Mouse (Mus musculus) T-cell, adult 2 months (primary cell): ENCODE measurements around the gene Faf1.

Experiments
- DNase-seq: peaks from one replicate; pipeline ENCODE4 v3.0.0; 2022; ENCODE audit warnings: low spot score

The Faf1 gene

DNA sequence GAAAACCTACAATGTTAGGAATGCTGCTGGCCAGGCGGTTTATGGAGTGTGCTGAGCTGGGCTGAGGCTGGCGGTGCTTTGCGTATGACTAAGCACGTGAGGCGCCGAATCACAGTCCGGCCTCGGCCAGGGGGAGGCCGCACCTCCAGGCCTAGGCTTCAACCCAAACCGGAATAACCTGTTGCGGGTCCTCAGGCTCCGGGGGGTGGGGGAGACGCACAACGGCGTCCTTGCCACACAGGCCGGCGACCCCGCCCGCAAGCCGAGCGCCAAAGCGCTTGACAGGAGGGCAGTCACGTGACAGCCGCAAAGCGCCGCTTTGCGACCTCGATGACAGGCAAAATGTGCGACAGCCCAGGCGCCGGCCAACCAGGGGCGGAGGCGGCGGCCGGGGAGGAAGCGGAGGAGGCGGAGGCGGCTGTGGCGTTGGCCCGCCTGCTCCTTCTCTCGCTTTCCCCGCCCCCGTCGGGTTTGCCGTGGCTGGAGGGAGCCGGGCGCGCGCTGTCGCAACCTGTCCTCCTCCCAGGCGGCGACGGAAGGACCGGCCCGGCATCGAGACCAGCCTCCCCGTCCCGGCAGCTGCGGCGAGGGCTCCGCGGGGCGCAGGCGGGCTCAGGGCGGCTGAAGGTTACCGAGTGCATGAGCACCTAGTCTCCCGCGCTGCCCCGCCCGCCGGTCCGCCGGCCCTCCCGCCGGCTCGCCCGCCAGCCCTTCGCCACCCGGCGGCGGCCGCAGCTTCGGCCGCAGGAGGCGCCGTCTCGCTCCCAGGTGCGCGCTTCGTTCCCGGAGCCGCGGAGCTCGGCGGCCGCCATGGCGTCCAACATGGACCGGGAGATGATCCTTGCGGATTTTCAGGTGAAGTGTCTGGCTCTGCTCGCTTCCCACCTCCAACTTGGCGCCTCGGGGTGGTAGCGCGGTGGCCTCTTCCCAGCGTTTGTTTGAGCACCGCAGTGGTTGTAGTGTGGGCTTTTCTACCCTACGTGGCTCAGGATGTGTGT is at the start of gene Faf1:
TSS of gene Faf1 (plus strand) at position 371 of the 998 bp plus-strand sequence.
- peak; percentile 98 for DNase-seq

DNA sequence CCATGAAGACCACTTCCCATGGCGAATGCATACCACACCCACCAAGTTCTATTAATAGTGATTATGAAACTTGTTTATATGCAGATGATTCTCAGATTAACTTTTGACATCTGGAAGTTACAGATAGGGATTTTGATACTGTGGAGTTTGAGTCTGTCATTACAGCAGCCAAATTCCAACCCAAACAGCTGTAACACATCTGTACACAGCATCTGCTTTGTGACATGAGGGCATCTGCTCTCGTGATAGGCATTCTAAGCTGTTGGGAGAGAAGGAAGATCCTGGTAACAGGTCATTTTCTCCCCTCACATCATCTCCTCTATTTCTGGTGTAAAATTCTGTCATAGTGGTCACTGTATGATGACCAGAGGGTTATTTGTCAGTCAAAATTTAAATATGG is 46.2 kb upstream of the Faf1 start:
- DNase-seq: no peak

DNA sequence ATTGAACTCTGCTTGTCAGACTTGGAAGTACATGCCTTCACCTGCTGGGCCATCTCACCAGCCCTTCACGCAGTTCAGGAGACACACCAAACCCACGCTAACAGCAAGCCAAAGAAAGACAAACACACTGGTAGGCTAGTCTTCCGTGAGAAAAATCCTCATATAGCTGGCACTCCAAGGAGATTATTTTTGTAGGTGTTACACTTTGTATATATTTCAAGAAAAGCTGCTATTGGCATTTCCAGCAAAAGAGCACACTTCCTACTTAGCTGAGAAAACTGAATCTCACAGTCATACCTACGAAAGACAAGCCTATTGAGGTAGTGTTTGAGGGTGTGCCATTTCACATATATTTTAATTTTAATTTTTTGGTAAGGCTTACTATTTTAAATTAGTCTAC is 45.4 kb upstream of the Faf1 start:
- no peak for DNase-seq

DNA sequence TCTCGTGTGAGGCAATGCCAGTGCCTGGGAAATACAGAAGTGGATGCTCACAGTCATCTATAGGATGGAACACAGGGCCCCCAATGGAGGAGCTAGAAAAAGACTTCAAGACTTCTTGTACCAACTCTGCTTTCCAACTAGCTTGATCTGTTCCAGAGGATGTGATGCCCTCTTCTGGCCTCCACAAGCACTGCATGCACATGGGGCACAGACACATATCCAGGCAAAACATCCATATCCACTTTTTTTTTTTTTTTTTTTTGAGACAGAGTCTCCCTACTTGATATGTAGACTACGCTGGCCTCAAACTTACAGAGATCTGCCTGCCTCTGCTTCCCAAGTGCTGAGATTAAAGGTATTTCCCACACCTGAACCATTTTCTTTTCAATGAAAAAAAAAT is 41.4 kb upstream of the Faf1 start:
- DNase-seq: peak; percentile 11

DNA sequence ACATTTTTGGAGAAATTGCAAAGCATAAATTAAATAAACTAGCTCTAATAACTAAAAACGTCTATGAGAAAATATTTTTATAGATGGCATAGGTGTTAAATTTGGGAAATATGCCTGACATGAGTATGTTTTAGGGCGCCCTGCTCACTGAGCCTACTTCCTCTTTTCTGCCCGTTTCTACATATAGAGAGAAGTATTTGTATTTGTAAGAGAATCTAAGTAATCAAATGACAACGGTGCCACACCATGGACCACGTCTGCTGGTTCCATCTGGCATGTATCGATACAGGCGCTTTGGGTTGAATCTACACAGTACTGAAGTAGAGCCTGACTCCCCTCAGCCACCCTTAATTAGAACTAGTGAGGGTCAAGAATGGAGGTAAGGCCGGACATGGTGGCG is 37.0 kb upstream of the Faf1 start:
- no peak for DNase-seq

DNA sequence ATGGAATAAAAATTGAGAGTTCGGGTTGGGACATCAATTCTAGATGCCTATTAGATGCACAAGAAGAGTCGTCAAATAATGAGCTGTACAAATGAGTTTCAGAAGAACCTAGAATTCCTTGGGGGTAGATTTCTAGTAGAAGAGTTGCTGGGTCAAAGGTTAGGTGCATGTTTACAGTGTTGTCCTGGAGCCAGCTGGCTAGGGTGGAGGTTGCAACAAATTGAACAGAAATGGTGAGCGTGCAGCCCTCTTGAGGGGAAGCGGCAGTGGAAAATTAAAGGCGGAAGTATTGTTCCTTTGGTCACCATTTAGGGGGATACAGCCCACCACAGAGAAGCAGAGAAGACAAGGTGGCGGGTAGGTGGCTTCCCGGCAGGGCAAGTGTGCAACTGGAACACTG is 36.2 kb upstream of the Faf1 start:
- no peak for DNase-seq

DNA sequence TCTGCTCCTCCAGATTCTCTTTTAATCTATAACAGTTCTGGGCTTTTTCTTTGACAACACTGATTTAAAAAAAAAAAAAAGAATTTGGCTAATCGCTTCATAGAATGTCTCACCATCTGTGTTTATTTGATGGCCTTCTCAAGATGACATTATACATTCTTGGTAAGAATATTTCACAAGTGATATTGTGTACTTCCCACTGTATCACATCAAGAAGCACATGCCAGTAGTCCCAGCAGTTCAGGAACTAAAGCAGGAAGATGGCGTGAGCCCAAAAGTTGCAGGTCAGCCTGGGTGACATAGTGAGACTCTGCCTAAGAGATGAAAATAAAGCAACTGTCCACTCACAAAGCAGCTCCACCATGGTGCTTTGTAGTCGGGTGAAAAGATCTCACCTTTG is 34.9 kb upstream of the Faf1 start:
- no peak for DNase-seq

DNA sequence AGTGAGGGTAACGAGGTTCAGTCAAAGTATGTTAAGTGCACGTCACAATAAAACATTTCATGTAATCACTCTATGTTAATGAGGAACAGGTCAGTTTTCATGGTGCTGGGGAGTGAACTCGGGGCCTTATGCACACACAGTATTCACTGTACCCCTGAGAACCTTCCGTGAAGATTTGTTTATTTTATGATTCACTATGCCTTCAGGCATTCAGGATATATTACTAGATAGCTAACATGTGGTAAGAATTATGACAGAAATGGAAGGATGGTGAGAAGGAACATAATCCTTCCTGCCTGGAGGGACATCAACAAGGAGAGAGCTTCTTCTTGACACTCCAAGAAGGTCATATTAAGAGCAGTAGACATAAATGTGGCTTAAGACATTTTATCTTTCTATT is 29.1 kb upstream of the Faf1 start:
- no peak for DNase-seq

DNA sequence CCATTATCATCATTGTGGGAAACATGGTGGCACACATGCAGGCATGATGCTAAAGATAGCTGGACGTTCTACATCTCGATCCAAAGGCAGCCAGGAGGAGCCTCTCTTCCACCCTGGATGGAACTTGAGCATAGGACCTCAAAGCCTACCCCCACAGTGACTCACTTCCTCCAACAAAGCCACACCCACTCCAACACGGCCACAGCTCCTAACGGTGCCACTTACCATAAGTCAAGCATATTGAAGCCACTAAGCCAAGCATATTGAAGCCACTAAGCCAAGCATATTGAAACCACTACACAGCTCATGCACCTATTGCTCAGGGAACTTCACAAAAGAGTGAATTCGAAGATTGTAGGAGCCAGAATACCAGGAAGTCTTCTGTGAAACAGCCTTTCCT is 27.1 kb upstream of the Faf1 start:
- no peak for DNase-seq

DNA sequence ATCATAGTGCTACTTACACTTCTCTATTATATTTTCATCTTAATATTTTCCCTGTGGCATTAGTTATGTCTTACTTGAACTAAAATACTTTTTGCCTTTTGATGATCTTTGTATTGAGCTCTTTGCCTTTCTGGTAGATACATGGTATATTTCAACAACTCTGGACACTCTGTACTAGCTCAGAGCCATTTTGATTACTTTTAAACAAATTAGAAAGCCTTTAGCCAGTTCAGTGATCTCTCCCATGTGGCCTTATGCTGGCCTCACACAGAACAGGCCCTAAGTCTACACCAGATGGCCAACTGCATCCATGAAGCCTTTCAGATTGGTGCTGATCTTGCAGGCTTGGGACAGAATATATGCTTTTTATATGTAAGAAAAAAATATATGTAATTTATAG is 23.1 kb upstream of the Faf1 start:
- no peak for DNase-seq

DNA sequence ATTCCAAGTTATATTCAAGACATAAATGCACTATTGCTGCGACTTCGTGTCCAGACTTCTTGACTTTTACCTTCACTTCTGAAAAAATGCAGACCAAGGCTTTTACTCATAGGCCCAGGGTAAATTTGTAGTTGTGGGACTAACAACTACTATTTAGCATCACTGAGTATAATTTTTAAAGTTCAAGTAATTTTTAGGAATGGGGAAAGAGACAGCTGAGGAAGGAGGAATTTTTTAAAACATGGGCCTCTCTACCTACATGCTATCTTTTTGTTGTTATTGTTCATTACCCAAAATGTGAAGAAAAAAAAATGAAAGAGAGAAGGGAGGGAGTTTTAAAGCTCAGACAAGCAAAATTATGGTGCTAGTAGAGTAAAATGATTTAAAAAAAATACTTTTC is 21.7 kb upstream of the Faf1 start:
- DNase-seq: no peak

DNA sequence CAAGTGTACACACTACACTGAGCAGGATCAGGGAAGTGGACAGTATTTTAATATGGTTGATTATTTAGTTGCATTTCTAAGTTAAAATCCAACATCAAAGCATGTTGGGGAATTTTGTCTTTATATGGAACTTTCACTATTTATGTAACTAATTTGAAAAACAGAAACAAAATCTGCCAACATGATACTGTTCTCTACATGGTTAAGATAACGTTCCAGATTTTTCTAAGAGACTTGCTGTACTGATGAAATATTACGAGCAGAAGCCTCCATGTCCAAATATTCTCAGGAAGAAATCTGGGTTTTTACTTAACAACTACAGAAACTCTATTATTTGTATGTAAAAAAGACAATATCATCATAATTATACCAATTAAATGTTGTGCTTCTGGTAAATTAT is 20.6 kb upstream of the Faf1 start:
- no peak for DNase-seq

DNA sequence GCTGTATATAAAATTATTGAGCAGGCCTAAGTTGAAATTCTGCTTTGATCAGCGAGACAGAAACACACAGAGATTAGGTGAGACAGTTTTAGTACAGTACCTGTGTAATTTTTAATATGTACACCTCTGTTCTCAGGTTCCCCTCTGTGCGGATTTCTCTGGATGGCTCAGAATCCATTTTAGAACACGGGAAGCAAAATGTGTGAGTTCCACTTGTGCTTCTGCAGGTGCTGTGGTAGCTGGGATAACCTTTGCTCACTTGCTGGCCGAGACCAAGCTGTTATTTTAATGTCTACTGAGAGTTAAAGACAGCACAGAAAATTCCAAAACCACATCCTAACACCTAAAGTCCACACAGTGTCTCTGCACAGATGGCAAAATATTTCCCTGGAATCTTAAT is 20.1 kb upstream of the Faf1 start:
- no peak for DNase-seq

DNA sequence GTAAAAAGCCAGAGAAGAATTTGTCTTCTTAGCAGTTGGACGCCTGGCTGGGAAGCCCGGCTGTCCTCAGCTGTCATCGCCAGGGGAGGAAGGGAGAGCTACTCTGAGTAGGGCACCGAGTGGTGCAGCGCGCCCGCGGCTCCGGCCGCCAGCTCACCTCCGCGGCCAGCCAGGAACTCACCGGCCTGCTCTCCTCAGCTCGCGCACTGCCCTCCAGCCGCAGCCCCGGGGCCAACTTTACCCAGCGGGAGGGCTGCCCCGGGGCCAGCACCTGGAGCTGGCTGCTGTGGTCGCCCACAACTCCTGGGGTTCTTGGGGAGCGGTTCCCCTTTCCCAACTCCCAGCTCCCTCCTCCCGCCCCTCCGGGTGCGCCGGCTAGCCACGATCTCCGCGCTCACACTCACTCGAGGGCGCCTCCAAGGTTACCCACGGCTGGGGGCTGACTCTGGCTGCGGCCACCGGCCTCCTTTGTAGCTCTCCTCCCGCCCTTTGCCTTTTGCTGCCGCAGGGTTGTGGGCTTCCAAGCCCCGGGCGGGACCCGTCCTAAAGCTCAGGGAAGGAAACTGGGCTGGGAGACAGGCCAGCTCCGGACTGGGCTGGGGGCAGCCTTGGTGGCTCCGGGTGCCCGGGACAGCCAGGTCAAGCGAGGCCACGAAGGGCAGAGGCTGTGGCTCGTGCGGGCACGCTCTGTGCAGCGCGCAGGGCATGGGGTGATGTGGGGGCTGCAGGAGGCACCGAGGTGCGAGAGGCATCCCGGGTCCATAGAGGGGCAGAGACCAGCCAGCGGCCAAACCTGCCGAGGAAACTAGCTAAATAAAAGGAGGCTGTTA is 19.2 kb upstream of the Faf1 start:
- peak; percentile 12 for DNase-seq

DNA sequence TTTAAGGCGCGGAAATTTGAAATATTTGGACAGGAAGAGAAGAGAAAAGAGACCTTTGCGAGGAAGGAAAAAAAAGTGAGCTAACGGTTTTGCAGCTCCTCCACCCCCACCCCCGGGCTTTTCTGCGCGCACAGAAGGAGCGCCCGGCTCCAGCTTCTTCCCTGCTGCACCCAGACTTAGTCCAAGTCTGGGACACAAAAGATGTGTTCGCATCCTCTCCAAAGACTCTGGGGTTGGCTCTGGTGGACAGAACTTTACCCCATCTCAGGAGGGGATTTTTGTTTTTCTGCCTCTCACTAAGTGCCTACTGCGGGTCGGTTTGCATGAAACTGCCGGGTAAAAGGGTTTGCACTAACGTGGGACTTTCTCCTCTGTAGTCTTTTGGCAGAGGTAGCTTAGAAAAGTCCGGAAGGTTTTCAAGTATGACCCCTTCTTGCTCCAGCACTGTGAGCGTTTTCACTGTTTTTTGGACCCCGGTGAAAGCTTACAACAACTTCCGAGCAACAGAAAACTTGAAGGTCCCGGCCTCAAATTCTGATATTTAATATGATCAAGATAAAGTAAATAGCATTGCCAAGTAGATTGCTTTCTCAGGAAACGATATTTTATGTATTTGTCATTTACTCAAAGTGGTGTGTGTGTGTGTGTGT is 18.4 kb upstream of the Faf1 start:
- DNase-seq: peak; percentile 16

DNA sequence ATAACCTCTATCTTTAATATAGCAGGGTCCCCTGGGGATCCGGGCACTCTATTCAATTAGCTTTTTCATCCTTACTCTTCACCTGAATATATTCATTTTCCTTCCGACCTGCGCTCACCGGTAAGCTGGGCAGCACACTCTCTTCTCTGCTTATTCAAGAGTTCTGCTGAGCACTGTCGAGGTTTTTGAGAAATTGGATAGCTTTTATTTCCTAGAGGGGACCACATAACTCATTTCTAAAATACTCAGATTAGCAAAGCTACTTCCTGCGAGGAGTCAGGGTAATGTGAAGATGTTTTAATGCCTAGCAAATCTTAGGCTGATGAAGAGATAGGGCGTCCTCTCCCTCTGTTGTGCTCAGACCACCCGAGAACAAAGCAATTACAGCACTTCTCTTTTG is 17.6 kb upstream of the Faf1 start:
- DNase-seq: no peak

DNA sequence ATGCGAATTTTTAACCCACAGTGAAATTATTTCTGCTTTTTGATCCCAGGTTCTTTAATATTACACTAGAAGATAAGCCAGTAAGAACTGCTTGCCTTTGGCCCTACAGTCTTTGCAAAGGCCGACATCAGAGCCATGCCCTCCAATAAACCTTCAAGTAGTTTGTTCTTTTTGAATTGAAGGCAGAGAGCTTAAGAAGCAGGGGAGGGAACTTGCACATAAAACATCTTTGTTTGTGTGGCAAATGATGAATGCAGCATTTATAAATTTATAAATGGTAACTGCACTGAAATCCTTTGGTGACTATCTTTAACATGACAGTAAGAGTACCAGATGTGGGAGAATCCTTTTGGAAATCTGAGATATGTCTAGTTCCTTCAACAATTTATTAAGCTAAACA is 16.8 kb upstream of the Faf1 start:
- DNase-seq: no peak

DNA sequence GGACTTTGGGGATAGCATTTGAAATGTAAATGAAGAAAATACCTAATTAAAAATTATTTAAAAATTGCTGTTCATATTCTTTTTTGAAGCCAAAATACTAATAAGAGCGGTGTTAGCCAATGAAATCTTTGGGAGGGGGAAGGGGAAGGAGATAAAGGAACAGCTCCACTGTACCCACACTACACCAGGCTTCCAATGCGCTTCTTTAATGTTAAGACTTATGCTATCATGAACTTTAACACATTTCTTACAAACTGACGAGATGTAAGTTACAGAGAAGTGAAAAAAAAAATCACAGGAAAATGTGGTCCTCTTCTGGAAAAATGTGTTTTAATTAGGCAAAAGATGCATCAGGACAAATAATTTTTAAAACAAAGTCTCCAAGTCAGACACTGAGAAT is 15.8 kb upstream of the Faf1 start:
- DNase-seq: no peak

DNA sequence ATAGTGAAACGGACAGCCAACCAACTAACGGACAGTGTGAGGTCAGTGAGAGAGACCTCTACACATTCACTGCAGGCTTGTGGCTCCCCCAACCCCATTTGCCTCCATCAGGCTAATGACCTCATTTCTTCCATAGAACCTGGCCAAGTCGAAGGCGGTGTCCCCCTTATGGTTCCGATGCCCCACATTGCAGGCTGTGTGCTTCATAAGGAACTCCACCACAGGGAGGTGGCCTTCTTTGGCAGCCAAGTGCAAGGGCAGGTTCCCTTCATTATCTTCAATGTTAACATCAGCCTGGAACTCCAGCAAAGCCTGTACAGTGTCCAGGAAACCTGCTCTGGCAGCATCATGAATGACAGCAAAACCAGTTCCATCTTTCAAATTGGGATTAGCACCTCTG is 15.2 kb upstream of the Faf1 start:
- DNase-seq: no peak

DNA sequence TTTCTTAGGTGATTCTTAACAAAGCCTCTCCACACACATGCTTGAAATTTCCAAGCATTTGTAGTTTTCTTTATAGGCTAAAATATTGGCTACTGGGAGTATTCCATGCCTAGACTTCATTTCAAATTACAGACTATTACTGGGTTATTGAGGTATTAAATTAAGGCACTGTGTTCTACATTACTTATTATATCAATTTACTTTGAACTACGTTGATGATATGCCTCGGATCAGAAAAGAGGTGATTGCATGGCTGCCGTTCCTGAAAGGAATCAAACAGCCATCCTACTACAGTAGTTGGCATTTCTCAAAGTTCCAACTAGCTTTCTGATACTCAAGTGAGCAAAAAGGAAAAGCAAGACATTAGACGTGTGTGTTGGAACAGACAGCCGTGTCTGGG is 14.1 kb upstream of the Faf1 start:
- no peak for DNase-seq

DNA sequence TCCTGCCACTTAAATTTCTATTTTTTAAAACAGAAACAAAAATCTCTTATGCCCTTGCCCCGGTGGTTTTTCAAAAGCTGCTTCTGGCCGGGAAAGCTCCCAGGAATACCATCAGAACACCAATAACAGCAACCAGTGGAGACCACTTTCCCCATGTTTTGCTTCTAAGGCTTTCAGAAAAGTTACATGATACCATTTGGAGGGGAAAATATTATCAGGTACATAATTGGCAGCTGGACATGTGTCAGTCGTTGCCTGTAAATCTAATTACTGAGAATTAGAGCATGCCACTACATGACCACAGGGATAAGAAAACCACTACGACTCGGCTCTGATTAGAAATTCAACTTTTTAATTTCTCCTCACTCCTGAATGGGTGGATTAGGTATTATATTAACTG is 12.3 kb upstream of the Faf1 start:
- no peak for DNase-seq

DNA sequence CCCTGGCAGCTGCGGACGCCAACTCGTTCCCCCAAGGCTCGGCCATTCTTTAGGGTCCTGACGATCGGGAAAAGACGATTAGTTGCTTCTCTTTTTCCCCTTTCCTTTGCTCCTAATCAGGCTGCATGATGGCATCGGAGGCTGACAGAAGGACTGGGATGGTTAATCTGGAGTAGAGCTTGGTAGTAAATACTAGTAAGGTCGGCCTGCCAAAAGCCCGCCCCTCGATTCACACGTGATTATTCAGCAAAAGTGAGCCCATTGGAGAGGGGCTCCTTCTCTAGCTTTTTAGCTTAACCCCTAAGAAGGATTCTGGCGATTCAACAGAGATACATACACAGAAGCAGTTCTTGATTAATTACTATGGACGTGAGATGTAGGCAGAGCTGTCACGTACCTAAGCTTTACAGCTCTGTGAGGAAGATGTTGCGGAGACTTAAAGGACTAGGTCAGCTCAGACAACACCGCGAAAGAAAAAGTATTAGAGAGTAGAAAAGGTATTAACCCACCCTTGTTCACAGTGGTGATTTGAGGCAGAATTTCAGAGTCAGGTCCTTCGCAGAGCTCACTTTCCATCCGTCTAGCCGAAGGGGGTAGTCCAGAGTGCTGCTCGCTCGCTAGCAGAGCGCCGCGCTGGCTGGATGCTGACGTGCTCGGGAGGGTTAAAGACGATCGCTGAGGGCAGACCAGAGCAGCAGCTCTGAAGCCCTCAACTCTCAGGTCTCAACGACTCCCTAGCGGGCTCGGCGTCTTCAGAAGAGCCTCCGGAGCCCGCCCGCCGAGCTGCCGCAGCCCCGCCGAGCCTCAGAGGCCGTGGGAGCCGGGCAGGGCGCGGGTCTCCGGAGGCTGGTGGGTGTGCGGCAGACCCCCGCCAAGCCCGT is 11.0 kb upstream of the Faf1 start:
- peak; percentile 62 for DNase-seq
